Mouse (Mus musculus) gastrocnemius, postnatal 14 days (tissue): ENCODE data around the gene Katnbl1. TPM values are rescaled to one million over a fixed set of nuclear protein-coding genes. Genes with fewer than 3 reads are reported as not detected.
A peak's percentile ranks its signal among the peaks of the same experiment; 100 is the strongest.
"Not testable (repeated sequence)": the region's sequence is repeated elsewhere in the genome, so short reads cannot be mapped to it uniquely, and the experiment has no call there.

Experiments
- DNase-seq: peaks from one replicate; pipeline ENCODE4 v3.0.0; 2021; ENCODE audit warnings: mixed read lengths
- intact Hi-C: fragments of 180-260 bp; cut with DNase I; formaldehyde crosslinking; loops from one replicate; pipeline ENCODE4 v1.15.1; 2025; ENCODE audit warnings: low total_unique reads
- total RNA-seq, 2 experiments: library from RNA; stranded (reverse); gene quantifications; 2 replicates each; pipeline ENCODE4 v1.2.3; 2021

Katnbl1 gene
- total RNA-seq, 2 experiments from 2014 or later: 4.3 to 5.1 TPM

DNA sequence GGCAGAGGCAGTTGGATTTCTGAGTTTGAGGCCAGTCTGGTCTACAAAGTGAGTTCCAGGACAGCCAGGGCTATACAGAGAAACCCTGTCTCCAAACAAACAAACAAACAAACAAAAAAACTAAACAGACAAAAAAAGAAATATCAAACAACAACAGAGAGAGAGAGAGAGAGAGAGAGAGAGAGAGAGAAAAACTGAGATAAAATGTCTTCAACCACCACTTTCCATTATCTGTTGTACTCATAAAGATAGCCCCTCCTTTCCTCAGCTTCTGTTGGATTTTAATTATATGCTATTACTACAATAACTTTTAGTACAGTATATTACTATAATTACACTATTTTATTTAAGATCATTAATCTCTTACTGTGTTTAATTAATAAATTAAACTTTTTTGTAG is 73.5 kb downstream of the Katnbl1 start:
- DNase-seq, intact Hi-C loops: not testable (repeated sequence)

DNA sequence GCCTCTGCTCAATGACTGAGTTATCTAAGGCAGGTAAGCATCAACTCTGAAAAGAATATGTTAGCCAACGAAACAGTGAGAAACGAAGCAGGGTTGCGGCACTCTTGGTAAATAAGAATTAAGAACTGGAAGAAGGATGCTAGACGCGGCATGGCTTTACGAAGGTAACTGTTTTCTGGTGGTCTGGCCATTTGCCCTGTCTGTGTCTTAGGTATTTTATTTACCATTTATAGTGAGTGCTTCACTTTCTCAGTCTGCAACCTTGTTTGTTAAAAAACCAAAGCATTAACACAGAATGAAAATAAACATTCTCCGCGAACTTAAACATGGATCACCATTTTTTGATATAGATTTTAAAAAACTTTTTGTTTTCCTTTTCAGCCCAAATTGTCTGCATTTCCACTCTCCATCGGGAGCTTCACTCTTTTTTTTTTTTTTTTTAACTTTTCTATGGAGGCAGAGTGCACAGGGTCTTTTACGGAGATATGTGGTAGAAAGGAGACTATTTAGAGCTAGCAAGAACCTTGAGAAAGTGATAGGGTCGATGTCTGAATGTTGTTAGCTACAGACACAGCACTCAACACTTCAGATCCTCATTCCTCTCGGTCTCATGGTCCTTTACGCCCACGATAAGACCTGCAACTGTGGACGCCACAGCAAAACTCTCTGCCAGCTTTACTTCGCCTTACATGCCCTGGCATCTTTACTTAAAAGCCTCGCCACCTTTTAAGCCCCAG is 75.3 kb downstream of the Katnbl1 start:
- DNase-seq: no peak
- intact Hi-C loops: no loop called here

DNA sequence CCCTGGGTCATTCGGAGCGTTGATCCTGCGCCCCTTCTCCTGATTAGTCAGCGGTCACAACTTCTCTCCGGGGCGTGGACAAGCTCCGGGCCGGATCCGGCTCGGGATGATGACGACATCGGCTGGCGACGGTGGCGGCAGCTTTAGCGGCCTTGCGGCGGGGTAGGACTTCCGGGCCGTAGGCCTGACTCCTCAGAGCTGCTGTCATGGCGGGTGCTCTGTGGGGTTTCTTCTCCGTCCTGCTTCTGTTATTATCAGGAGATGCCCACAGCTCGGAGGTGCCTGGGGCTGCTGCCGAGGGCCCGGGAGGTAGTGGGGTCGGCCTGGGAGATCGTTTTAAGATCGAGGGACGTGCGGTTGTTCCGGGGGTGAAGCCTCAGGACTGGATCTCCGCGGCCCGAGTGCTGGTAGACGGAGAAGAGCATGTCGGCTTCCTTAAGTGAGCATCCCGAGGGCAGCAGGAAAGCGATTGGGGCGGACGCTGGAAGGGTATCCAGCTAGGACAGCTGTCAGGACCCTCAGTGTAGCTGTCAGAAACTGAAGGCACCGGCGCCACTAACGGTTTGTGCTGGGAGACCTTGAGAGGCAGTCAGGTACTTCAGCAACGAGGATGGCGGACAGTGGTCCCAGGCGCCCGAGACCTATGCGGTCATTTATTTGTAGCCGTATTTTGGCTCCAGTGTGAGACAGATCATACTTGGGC is 76.0 kb downstream of the Katnbl1 start, which contains the start of gene Emc7:
Gene Emc7, plus strand, starts transcription at position 136 of the 703 bp plus-strand sequence.
- intact Hi-C loops: no loop called here
- DNase-seq: peak; percentile 99

DNA sequence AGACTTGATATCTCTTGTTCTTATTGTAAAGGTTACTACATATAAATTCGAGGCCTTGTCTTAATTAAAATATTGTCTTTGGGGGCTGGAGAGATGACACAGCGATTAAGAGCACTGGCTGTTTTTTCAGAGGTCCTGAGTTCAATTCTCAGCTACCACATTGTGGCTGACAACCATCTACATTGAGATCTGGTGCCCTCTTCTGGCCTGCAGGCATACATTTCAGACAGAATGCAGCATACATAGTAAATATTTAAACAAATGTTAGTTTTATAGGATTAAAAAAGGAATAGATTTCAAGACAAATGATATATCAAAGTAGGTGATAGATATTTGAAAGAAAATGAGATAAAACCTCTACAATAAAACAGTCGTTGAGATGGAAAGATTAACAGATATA is 81.5 kb downstream of the Katnbl1 start:
- intact Hi-C loops: no loop called here

More for the DNA sequence above, 81.5 kb downstream of the Katnbl1 start:
- no peak for DNase-seq

Other genes with a start within 250 kb of the Katnbl1 start
- gene Olfr1316, start 244.2 kb upstream of the Katnbl1 start, total RNA-seq: not detected
- gene Olfr1317, start 238.9 kb upstream of the Katnbl1 start, total RNA-seq: not detected
- gene Olfr1318, start 225.0 kb upstream of the Katnbl1 start, total RNA-seq: not detected
- gene Lpcat4, start 139.7 kb upstream of the Katnbl1 start, total RNA-seq: 1 to 10 TPM; 1.7 to 2.2 TPM
- gene Nutm1, start 119.9 kb upstream of the Katnbl1 start, total RNA-seq: not detected
- 10 to 100 TPM; 57.7 to 59.7 TPM for gene Nop10, start 117.3 kb upstream of the Katnbl1 start, total RNA-seq
- 10 to 100 TPM; 20.4 to 25.2 TPM for gene Slc12a6, start 113.4 kb upstream of the Katnbl1 start, total RNA-seq
- gene Gm21985, start 112.9 kb upstream of the Katnbl1 start, total RNA-seq: under 1 TPM; 0.71 to 0.84 TPM
- 10 to 100 TPM; 67.2 to 71.2 TPM for gene Emc4, start 11.2 kb upstream of the Katnbl1 start, total RNA-seq
- gene Emc7, start 75.8 kb downstream of the Katnbl1 start, total RNA-seq: 10 to 100 TPM; 12.3 to 12.8 TPM
- not detected for gene Chrm5, start 101.6 kb downstream of the Katnbl1 start, total RNA-seq
- gene Aven, start 113.8 kb downstream of the Katnbl1 start, total RNA-seq: 10 to 100 TPM; 15.8 to 23.6 TPM